Mouse (Mus musculus): ENCODE measurements around the gene Ak1.

DNA sequence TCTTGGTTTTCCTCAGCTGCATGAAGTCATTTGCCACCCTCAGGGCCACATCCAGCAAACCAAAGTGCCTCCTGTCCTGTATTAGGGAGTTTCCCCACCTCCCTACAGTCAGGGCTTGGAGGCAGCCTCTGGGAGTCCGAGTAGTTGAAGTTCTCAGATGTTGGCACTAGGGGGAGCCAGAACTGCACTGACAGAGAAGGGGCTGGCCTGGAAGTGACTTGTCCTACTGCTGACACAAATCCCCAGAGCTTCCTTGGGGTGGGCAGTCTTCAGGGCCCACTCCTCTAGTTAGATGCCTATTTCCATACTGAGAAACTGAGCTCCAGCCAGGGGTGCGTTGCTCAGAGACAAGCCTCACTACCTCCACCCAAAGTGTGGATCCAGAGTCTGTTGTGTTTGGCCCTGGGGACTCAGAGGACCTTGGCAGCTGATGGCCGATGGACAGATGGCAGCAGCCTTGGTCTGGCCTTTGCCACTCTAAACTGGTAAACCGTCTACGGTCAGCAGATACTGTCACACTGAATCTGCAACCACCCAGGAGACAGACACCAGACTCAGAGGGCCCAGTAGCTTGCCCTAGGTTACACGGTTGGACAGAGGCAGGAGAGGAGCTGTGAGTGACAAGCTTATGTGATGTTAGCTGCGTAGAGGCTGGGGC lies 10.3 kb downstream of the Ak1 start:
- no peak for TF ChIP-seq EP300 (IDR thresholded peaks at IDR 0.05)
- TF ChIP-seq CTCF (IDR thresholded peaks at IDR 0.05) = peak; percentile 97
